Mouse (Mus musculus): ENCODE results near the gene Faf2.
"Not testable (repeated sequence)": the region's sequence is repeated elsewhere in the genome, so short reads cannot be mapped to it uniquely, and the experiment has no call there.

Faf2 gene

DNA sequence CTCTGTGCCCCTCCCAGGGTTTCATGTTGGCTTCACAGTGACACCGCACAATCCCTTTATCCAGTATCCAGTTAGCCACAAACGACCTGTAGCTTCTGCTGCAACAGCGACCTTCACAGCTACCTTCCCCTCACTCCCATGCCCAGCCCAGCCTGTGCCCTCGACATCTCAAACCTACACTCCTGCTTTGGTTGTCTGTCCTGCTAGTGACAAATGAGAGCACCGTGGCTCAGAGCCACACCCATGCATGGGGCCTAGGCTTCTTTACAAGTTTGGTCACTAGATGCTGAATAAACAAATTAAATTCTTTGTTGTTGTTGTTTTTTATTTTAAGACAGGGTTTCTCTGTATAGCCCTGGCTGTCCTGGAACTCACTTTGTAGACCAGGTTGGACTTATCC lies 14.4 kb upstream of the Faf2 start:
- DNase-seq: no peak

DNA sequence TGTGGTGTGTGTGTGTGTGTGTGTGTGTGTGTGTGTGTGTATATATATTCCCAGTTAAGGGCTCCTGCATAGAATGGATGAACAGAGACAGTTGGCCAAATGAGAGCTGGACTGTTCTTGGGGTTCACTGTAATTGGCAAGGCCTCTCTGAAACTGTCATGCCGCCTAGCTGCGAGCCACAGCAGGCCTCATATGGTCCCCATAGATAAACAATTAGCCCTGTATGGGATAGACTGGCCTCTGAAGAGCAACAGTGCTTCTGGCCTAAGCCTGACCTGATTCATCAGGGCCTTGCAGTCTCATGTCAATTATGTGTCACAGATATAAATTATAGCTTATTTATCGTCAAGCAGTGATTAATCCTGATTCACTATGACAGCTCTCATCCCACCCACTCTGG lies 13.6 kb upstream of the Faf2 start:
- DNase-seq: no peak

DNA sequence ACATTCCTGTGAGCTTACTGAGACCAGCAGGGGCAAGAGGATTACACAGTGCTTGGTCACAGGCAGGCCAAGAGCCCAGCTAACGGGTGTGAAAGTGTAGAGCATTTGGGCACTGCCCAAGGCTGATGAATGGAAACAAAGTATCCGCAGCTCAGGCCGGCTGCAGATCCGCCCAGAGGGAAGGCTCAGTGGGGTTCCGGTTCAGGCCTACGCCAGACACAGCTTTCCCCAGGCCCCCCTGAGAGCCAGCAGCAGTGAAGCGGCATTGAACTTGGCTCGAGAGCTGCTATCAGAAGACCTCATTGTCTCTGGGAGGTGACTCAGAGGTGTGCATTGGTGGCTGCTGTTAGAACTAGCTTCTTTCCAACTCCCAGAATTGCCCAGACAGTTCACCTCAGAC lies 12.9 kb upstream of the Faf2 start:
- no peak for DNase-seq

DNA sequence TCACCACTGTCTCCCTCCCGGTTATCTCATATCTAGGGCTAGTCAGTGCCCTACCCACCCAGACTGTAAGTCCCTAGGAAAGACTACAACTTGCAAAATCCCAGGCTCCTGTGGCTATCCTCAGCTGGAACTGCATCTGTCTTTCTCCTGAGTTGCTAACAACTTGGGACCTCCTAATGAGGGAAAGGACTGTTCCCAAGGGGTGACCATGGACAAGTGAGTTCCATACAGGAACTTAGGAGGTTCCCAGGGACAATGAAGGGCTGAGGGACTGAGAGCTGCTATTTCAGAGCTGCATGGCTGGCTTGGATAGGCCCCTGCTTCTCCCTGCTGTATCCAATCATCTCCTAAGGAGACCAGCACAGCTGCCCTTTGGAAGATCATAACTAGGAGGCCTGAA lies 12.3 kb upstream of the Faf2 start:
- DNase-seq: no peak

DNA sequence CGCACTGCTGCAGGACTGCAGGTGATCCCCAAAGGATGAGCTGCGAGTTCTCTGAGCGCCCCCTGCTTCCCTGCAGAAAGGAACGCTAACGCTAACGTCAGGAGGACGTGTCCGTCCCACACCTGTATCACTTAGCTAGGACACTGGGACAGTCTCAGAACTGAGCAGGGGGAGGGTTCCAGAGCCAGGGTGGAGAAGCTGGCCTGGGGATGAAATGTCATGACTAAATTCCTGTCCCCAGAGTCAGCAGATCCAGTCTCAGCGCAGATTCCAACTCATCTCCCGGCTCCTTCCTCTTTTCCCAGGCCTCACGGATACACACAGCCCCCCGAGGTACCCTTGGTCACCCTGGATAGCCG lies 11.0 kb upstream of the Faf2 start:
- no peak for DNase-seq

DNA sequence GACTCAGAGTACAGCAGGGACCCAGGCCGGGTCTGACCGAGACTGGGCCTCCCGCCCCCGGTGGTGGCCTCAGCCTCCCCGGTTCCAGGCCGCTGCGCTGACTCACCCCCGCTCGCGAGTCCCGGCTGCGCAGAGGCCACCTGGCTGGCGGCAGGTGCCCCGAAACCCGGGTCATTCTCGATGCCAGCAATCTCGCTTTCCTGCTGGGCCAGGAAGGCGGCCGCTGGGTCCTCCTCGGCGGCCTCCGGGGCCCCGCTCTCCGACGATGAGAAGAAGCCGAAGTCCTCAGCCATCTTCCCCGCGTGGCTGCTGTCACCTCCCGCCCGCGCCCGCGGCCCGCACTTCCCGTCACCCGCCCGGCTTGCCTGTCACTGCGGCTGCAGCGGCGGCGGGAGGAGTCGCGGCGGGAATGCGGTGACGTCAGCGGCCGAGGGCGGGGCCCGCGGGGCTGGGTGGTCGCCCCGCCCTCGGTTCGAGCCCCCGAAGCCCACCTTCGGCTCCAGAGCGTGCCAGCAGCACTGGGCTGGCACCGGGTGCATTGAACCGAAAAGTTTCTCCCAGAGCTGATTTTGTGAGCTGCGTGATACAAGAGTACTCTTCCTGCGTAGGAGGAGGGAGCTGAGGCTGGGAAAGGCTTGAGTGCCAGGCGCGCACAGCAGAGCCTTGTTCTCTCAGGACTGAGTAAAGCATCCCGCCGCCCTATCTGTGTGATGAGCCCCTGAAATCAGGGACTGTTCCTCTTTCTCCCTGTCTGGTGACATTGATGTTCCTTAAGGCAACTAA lies 10.4 kb upstream of the Faf2 start, which contains the start of gene Cltb:
Gene Cltb (minus strand): TSS at position 373 of the 783 bp plus-strand sequence.
- DNase-seq: peak; percentile 88

DNA sequence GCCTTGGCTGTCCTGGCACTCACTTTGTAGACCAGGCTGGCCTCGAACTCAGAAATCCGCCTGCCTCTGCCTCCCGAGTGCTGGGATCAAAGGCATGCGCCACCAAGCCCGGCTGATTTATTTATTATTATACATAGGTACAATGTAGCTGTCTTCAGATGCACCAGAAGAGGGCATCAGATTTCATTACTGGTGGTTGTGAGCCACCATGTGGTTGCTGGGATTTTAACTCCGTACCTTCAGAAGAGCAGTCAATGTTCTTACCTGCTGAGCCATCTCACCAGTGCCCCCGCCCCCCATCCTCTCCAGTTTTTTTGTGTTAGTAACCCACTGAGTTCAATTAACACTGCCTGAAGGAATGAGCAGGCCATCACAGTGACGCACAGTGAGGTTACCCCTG lies 8.4 kb upstream of the Faf2 start:
- not testable (repeated sequence) for DNase-seq

DNA sequence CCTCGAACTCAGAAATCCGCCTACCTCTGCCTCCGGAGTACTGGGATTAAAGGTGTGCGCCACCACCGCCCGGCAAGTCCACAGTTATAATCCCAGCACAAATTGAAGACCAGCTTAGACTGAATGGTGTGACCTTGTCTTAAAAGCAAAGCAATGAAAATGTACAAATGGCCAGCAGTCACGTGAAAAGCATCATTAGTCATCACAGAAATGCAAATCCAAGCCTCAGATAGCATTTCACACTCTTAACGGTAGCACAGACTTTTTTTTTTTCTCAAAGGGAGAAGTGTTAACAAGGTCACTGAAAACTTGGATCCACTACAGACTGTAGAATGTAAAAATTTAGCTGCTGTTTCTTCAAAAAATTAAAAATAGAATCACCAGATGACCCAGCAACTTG lies 5.3 kb upstream of the Faf2 start:
- DNase-seq: no peak

DNA sequence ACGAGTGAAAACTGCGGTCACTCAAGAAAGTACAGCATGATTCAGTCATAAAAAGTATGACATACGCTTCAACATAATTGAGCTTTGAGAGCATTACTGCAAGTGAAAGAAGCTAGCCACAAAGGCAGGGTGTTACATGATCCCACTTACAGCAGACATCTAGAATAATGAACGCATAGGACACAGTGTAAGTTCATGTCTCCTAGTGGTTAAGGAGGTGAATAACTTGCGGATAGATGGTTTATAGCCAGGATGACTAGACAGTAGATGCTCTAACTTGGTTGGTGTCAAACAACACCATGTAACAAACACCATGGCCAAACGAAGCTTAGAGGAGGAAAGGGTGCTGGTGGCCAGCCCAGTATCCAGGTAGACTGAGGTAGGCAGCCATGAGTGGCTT lies 4.6 kb upstream of the Faf2 start:
- no peak for DNase-seq

DNA sequence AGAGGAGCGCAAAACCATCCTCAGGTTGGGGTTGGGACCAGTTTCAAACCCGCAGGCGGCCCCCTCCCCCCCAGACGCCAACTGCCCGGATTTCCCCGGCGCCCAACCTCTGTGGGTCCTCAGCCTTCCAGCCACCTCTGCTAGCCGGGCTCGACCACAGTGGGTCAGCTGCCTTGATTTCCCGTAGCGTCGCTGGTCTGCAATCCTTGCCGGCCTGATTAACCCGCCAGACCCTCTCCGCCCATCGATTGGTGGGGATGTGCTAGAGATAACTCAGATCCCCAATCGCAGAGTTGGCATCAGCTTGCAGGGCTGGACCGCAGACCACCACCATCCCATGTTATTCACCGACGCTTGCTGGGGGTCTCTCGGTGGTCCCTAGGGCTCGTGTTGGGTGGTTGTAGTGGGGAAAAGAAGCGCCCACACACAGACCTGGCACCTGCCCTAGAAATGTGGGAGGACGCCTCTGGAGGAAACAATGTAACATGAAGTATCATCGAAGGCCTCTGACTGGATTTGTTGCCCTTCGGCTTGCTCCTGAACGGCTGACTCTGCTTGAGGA lies 457 bp downstream of the Faf2 start:
- no peak for DNase-seq

DNA sequence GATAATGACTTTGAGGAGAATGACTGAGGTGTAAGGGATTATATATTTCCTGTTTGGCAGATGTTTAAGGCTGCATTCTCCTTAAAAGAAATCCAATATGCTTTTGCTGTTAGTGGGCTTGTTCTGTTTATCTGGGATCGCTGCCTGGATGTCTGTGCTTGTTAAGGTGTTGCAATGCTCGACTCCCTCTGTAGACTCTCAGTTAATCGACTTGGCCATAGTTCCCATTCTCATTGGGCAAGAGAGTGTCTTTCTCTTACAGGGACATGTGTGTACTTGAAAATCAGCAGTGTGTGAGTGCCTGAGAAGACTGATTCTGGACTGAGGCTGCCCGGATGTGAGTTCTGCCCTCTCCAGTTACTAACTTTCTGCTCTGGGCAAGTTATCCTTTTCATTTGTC lies 7.5 kb downstream of the Faf2 start:
- no peak for DNase-seq

DNA sequence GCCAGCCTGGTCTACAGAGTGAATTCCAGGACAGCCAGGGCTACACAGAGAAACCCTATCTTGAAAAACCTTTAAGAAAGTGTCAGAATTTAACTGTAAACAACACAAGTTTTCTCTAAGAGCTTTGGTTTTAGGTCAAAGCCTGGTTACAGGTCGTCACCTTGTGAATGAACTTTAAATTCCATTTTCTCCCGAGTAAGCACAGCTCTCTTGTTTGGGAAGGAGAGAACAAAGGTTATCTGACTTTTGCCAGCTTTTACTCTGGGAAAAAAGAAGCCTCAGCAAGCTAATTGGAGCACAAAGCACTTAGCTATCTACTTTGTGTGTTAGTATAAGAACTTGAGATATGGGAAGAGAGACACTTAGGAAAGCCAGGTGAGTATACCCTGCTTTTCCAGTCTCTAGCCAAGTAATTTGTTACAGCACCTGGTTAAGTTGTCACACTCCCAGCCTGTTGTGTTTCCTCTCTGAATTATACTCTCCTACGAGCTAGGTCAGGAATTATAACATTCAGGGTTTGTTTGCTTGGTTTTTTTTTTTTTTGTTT lies 11.2 kb downstream of the Faf2 start:
- DNase-seq: no peak

DNA sequence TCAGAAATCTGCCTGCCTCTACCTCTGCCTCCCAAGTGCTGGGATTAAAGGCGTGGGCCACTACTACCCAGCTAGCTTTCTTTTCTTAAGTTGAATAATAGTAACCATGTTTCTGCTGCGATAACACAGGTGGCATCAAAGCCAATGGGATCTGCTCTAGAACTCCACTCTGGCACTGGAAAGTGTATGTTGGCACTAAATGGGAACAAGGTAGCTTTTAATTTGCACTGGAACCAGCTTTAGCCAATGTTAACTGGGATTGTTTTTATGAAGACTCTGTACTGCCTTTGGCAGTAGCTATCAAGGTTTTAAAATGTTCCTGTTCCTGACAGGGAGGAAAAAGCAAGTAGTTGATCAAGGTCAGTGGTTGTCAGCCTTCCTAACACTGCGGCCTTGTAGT lies 13.4 kb downstream of the Faf2 start:
- DNase-seq: no peak

DNA sequence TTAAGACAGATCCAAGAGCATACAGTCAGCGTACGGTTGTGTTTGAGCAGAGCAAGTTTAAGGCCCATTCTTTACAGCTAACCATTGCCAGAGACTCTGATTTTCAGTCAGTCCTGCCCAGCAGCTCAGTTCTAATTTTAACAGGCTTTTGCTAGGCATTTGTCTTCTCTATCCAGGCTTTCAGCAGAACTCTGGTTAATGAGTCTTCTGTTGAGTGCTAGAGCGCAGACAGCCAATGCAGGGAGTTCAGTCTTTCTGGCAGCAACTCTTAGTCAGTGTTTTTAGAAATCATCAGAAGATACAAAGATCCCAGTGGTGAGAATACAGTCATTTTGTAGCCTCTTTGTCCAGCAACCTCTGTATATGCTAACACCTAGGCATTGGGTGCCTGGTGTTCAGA lies 28.9 kb downstream of the Faf2 start:
- DNase-seq: no peak

DNA sequence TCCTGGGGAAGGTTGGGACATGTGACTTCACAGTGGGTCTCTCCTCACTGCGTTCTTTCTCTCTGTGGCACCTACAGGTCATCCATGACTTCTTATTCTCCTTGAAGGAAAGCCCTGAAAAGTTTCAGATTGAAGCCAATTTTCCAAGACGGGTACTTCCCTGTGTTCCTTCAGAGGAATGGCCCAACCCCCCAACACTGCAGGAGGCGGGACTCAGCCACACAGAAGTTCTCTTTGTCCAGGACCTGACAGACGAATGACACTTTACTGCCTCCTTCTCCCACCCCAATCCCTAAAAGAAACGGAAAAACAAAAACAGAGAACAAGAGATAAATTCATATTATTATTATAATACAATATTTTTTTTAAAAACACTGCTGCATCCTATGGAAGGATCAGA lies 39.3 kb downstream of the Faf2 start:
- DNase-seq: no peak

DNA sequence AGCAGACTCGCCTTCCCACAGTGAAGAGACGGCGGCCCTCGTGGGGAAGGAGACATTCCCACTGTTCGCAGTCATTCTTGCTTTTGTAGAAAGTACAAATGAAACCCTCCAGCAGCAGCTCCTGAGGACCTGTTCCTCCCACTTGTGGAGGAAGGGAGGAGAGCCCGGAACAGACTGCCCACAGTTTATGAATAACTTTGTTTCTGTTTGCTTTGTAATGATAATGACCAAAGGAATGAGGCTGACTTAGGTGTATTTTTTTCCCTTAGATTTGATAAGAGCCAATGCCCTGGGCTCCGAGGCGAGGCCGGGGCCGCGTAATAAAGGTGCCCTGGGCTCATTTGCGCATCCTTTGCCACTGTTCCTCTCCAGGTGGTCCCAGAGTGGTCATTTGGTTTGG lies 39.8 kb downstream of the Faf2 start:
- DNase-seq: no peak

DNA sequence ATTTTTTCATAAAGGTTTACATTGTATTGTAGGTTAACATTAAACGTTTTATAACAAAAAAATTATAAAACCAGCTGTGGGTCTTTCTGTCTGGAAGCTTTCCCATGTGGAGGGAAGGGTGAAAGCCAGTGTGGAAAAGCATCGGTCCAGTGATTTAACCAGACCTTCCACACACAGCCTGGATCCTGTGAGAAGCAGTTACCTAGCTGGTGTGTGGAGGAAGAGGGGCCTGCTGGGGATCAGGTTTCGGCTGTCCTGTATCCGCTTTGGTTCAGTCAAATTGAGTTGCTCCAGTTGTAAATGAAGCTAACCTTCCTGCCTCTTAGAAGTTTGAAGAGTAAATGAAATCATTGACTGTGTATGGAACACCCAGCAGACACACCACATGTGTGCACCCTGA lies 42.4 kb downstream of the Faf2 start:
- no peak for DNase-seq

DNA sequence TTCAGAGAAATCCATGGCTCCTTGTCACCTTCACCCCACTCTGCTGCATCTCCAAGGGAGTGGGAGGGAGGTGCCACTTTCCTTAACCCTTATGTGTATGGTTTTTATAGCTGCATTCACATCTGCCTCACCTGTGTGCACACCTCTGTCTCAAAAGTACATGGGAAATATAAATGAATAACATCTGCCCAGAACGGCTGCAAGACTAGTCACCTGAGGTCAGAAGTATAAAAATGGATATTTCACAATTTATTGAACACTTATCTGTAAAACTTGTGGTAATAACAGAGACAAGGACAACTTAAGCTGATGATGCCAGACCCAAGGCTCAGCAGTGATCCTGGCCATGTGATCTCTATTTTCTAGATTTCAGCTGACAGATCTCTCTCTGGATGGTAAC lies 42.9 kb downstream of the Faf2 start:
- DNase-seq: no peak

DNA sequence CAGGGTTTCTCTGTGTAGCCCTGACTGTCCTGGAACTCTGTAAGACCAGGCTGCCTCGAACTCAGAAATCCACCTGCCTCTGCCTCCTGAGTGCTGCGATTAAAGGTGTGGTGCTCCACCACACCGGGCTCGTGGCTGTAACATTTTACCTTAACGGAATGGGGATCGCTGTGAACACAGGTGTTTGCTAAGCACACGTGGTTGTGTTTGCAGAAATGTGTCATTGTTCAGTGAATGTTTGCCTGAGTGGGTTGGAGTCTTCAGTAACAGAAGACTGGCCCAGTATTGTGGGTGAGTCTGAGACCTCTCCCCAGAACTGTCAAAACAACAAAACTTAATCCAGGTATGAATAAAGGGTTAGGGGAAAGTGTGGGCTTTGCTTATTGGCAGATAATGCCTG lies 43.5 kb downstream of the Faf2 start:
- no peak for DNase-seq

DNA sequence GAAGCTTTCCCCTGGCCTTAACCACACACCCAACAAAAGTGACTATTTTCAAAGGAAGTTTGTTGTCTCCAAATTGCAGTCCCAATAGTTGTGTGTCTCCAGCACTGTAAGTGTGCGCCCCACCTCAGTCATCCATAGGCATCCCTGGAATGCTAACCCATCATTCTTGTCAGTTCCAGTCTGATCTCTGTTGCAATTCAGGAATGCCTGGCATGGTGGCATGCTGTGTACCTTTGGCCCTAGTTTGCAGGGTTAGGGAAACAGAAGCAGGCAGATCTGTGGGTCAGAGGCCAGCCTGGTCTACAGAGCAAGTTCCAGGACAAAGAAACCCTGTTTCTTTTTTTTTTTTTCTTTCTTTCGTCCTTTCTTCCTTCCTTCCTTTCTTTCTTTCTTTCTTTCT lies 48.9 kb downstream of the Faf2 start:
- DNase-seq: no peak

DNA sequence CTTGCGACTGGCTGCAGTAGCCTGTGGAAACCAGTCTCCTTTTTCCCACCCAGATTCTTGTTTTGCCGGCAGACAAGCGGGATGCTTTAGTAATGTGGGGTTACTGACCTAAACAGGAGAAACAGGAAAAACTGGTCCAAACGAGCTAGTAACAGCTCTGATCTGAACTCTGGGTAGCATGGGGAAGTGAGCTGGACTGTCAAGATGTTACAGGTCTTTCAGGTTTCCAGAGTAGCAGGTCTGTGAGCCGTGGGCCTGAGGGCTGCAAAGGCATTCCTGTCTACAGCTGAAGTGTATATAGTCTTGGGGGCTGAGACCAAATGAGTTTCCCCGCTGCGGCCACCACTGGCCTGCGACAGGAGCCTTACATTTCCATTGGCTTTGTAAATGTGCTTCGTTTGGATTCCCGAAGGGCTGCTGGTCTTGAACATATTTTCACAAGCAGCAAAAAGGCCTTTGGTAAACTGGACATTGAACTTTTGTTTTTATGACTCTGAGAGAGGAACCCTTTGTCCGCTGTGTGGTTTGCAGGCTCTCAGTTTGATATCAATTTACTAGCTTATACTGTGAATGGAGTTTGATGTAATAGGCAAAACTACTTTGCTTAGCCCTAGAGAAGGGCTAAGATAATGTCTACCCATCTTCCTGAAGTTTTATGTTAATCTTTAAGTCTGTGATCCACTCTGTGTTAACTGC lies 54.5 kb downstream of the Faf2 start:
- DNase-seq: no peak

DNA sequence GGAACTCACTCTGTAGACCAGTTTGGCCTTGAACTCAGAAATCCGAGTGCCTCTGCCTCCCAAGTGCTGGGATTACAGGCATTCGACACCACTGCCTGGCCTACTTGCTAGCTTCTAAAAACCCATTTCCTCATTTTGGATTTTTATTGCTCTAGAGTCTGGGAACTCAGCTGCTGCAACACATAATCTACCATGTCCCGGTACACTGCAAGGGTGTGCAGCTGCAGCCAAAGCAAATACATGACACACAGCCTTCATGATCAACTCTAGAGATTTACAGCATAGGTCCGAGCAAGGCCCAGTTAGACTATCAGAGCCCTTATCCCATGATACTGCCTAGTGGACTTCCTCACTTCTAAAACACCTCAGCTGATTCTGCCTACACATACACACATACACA lies 56.7 kb downstream of the Faf2 start:
- no peak for DNase-seq

DNA sequence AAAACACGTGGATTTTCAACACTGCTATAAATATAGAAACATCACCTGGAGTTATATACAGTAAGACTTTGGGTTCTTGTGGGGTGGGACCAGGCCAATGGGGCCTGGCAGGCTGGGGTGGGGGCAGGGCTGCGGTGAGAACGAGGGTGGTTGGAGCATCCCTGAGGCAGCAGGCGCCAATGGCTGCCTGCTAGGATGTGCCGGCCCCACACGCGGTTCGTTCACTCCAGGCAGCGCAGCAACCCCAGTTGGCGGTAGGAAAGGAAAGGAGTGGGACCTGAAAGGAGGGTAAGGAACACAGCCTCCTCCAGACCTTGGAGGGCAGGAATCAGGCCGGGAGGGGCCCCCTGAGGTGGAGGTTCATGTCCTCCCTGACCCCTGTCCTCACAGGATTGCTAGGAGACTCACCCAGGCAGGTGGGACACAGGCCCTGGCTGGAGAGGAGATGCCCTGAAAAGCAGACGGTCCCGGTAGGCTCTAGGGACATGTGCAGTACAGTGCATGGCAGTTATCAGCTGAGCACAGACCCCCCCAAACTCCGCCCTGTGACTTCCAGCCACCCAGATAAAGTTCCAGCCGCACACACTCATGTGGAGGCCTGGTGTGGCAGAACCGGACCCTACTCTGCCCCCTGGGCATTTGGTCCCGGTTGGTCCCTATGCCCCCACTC lies 58.7 kb downstream of the Faf2 start:
- DNase-seq: no peak

DNA sequence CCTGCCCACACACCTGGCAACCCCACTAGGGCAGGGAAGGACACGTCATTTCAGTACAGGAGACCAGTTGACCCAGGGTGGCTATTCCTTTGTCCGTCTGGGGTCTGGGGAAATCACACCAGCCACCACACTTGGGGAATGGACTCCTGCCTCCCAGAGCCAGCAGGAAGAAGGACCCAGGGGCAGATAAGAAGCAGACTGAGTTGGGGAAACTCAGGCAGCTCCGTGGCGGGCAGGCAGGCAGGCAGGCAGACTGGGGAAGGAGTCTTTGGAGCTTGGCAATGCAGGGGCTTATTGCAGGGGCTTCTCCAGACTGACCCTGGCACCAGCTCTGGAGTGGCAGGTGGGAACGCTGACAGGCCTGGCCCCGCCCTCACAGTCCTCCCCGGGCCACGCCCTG lies 59.7 kb downstream of the Faf2 start:
- DNase-seq: no peak

Measured in thymus, postnatal 36 days (tissue).